Mouse (Mus musculus) MEL (cell line): Measurements from ENCODE around the gene Cyfip1. TPM values are rescaled to one million over a fixed set of nuclear protein-coding genes. Genes with fewer than 3 reads are reported as not detected.
A peak's percentile ranks its signal among the peaks of the same experiment; 100 is the strongest.

Experiments used
- DNase-seq: peaks from one replicate; pipeline ENCODE4 v3.0.0; 2011; ENCODE audit warnings: low read depth, low spot score
- H3K27ac ChIP-seq: 2 replicates; pipeline ENCODE4 v1.5.1; 2012; ENCODE audit warnings: low read depth, mild to moderate bottlenecking, control low read depth, low read length, moderate library complexity; ENCODE audit not compliant: control insufficient read depth
- H3K27me3 ChIP-seq, 2 experiments: fragments of 150-350 bp in 1 of 2; sonication (generic) in 1 of 2; 2 replicates each; pipeline ENCODE4 v1.6.1; 2012; ENCODE audit warnings: low read length in 2 of 2, mild to moderate bottlenecking in 2 of 2, improper control_type of control experiment in 1 of 2, moderate library complexity in 1 of 2; ENCODE audit not compliant: insufficient read depth in 2 of 2, control insufficient read depth in 1 of 2
- H3K36me3 ChIP-seq, 2 experiments: 2 replicates each; pipeline ENCODE4 v1.6.1; 2012 to 2014; ENCODE audit warnings: low read length in 2 of 2, improper control_type of control experiment in 1 of 2, inconsistent platforms in 1 of 2, mild to moderate bottlenecking in 1 of 2; ENCODE audit not compliant: insufficient read depth in 2 of 2, control insufficient read depth in 1 of 2
- H3K4me1 ChIP-seq, 2 experiments: fragments of 150-350 bp in 1 of 2; sonication (generic) in 1 of 2; 2 replicates each; pipeline ENCODE4 v1.6.1; 2012; ENCODE audit warnings: low read length in 2 of 2, improper control_type of control experiment in 1 of 2, mild to moderate bottlenecking in 1 of 2; ENCODE audit not compliant: insufficient read depth in 2 of 2, control insufficient read depth in 1 of 2
- H3K4me3 ChIP-seq, 2 experiments: fragments of 150-350 bp in 1 of 2; sonication (generic) in 1 of 2; 2 replicates each; pipeline ENCODE4 v1.5.1; 2012; ENCODE audit warnings: low read depth in 2 of 2, low read length in 2 of 2, mild to moderate bottlenecking in 2 of 2, moderate library complexity in 2 of 2, control low read depth in 1 of 2, improper control_type of control experiment in 1 of 2; ENCODE audit not compliant: control insufficient read depth in 1 of 2, insufficient read depth in 1 of 2
- H3K79me2 ChIP-seq: 2 replicates; pipeline ENCODE4 v1.6.1; 2012; ENCODE audit warnings: mild to moderate bottlenecking, low read length, moderate library complexity; ENCODE audit not compliant: control insufficient read depth, poor library complexity, insufficient read depth
- H3K9ac ChIP-seq: 2 replicates; pipeline ENCODE4 v1.6.1; 2012; ENCODE audit warnings: low read depth, mild to moderate bottlenecking, control low read depth, low read length, moderate library complexity; ENCODE audit not compliant: control insufficient read depth, poor library complexity, severe bottlenecking
- H3K9me3 ChIP-seq: fragments of 150-350 bp; sonication (generic); replicated peaks from 2 replicates; pipeline ENCODE4 v1.6.1; 2012; ENCODE audit warnings: mild to moderate bottlenecking, low read length, improper control_type of control experiment, moderate library complexity; ENCODE audit not compliant: insufficient read depth
- BHLHE40 ChIP-seq: IDR thresholded peaks from 2 replicates; pipeline ENCODE4 v1.6.1; 2012; ENCODE audit warnings: low read depth, mild to moderate bottlenecking, inconsistent platforms, low read length, improper control_type of control experiment, borderline replicate concordance
- CTCF ChIP-seq, 3 experiments: IDR thresholded peaks in 2 of 3; conservative IDR thresholded peaks in 1 of 3; 2 replicates each; pipeline ENCODE4 v1.5.1; 2011 to 2012; ENCODE audit warnings: low read length in 3 of 3, low read depth in 2 of 3, mild to moderate bottlenecking in 2 of 3, improper control_type of control experiment in 1 of 3, inconsistent platforms in 1 of 3, mixed read lengths in 1 of 3, moderate library complexity in 1 of 3; ENCODE audit not compliant: control insufficient read depth in 1 of 3, insufficient read depth in 1 of 3, poor library complexity in 1 of 3, severe bottlenecking in 1 of 3
- ELF1 ChIP-seq: IDR thresholded peaks from 2 replicates; pipeline ENCODE4 v1.6.1; 2014; ENCODE audit warnings: low read depth, mild to moderate bottlenecking, inconsistent platforms, low read length, improper control_type of control experiment, moderate library complexity
- GABPA ChIP-seq: IDR thresholded peaks from 2 replicates; pipeline ENCODE4 v1.6.1; 2012; ENCODE audit warnings: low read depth, mild to moderate bottlenecking, inconsistent platforms, low read length, improper control_type of control experiment, moderate library complexity
- KAT2A ChIP-seq: conservative IDR thresholded peaks from 2 replicates; pipeline ENCODE4 v1.6.1; 2012; ENCODE audit warnings: low read depth, low read length, improper control_type of control experiment, inconsistent platforms
- MAFK ChIP-seq: IDR thresholded peaks from 2 replicates; pipeline ENCODE4 v1.6.1; 2011; ENCODE audit warnings: low read depth, mild to moderate bottlenecking, low read length, improper control_type of control experiment, borderline replicate concordance
- MAX ChIP-seq: IDR thresholded peaks from 2 replicates; pipeline ENCODE4 v1.6.1; 2011; ENCODE audit warnings: low read length, improper control_type of control experiment
- MXI1 ChIP-seq: IDR thresholded peaks from 2 replicates; pipeline ENCODE4 v1.6.1; 2011; ENCODE audit warnings: mild to moderate bottlenecking, low read depth, low read length, improper control_type of control experiment
- MYC ChIP-seq: IDR thresholded peaks from 2 replicates; pipeline ENCODE4 v1.6.1; 2011; ENCODE audit warnings: low read depth, mild to moderate bottlenecking, low read length, improper control_type of control experiment, moderate library complexity
- POLR2A ChIP-seq, 2 experiments: IDR thresholded peaks; 2 replicates each; pipeline ENCODE4 v1.6.1; 2011 to 2012; ENCODE audit warnings: low read length in 2 of 2, mild to moderate bottlenecking in 2 of 2, control low read depth in 1 of 2, improper control_type of control experiment in 1 of 2, low read depth in 1 of 2, moderate library complexity in 1 of 2; ENCODE audit not compliant: control insufficient read depth in 1 of 2, insufficient read depth in 1 of 2, poor library complexity in 1 of 2
- POLR2AphosphoS2 ChIP-seq: IDR thresholded peaks from 2 replicates; pipeline ENCODE4 v1.6.1; 2011; ENCODE audit warnings: low read length, improper control_type of control experiment
- RCOR1 ChIP-seq: IDR thresholded peaks from 2 replicates; pipeline ENCODE4 v1.6.1; 2012; ENCODE audit warnings: low read depth, mild to moderate bottlenecking, inconsistent platforms, low read length, improper control_type of control experiment
- SIN3A ChIP-seq: IDR thresholded peaks from 2 replicates; pipeline ENCODE4 v1.6.1; 2012; ENCODE audit warnings: low read length, improper control_type of control experiment, inconsistent platforms
- TBP ChIP-seq: IDR thresholded peaks from 2 replicates; pipeline ENCODE4 v1.8.0; 2011; ENCODE audit warnings: low read depth, low read length, improper control_type of control experiment
- UBTF ChIP-seq: IDR thresholded peaks from 2 replicates; pipeline ENCODE4 v1.6.1; 2012; ENCODE audit warnings: low read depth, mild to moderate bottlenecking, inconsistent platforms, low read length, improper control_type of control experiment, moderate library complexity, borderline replicate concordance; ENCODE audit not compliant: insufficient read depth
- ZC3H11A ChIP-seq: IDR thresholded peaks from 2 replicates; pipeline ENCODE4 v1.6.1; 2012; ENCODE audit warnings: low read depth, mild to moderate bottlenecking, inconsistent platforms, low read length, improper control_type of control experiment
- ZMIZ1 ChIP-seq: IDR thresholded peaks from 2 replicates; pipeline ENCODE4 v1.6.1; 2012; ENCODE audit warnings: low read depth, mild to moderate bottlenecking, inconsistent platforms, low read length, improper control_type of control experiment, moderate library complexity
- polyA plus RNA-seq, 2 experiments: library from polyadenylated mRNA; stranded (reverse) in 1 of 2; unstranded in 1 of 2; fragments of >175 nt in 1 of 2; fragments of >200 nt in 1 of 2; gene quantifications; 2 replicates each; pipeline versions ENCODE4 v1.2.1 to v1.2.4; 2012; ENCODE audit warnings: low replicate concordance in 2 of 2, low read depth in 1 of 2; ENCODE audit not compliant: insufficient read length in 2 of 2, insufficient read depth in 1 of 2, missing spikeins in 1 of 2
- total RNA-seq: library from RNA; depleted of rRNA; stranded (reverse); fragments of 300-350 nt; gene quantifications from 2 replicates; pipeline ENCODE4 v1.2.3, GENCODE M21; 2012

Gene Cyfip1
- total and polyA plus RNA-seq, 3 experiments = 18.3 to 124 (median 27.6) TPM

- Histone ChIP-seq H3K4me1 (no peaks in the 10 kb centered on the region), H3K9me3 (no peaks in the 10 kb centered on the region), H3K79me2 (no peaks in the 10 kb centered on the region), H3K27ac (no peak overlapping the region), H3K9ac (no peak overlapping the region), H3K36me3 (no peaks in the 10 kb centered on the region; a peak in 2 of 4 replicates), H3K4me3 (no peak overlapping the region), H3K27me3 (no peaks in the 10 kb centered on the region)
- no peak for DNase-seq
- TF ChIP-seq TBP (no peak), CTCF (IDR thresholded peaks at IDR 0.05 in 2 of 3, conservative IDR thresholded peaks at IDR 0.05 in 1 of 3; ENCODE audit: control insufficient read depth in 1 of 3, insufficient read depth in 1 of 3, low read depth in 2 of 3, low read length in 3 of 3, poor library complexity in 1 of 3, severe bottlenecking in 1 of 3) (no peak), ELF1 (no peak), MYC (no peak), ZC3H11A (no peak), KAT2A (no peak), ZMIZ1 (no peak), POLR2A (IDR thresholded peaks at IDR 0.05; ENCODE audit: control insufficient read depth in 1 of 2, insufficient read depth in 1 of 2, low read depth in 1 of 2, low read length in 2 of 2, poor library complexity in 1 of 2) (no peak), MXI1 (no peak), SIN3A (no peak), RCOR1 (no peak), UBTF (no peak), MAFK (no peak), POLR2AphosphoS2 (no peak), BHLHE40 (no peak)
These were observed 39.3 kb downstream of the Cyfip1 start for GRCm38 (mm10) chr7:55880882-55881281.

GRCm38 (mm10) chr7:55888603-55889002, 47.1 kb downstream of the Cyfip1 start:
- no peaks in the 10 kb centered on the region; a peak in 1 of 4 replicates for H3K36me3 ChIP-seq
- TF ChIP-seq GABPA (no peak), RCOR1 (no peak), KAT2A (no peak), SIN3A (no peak), MAX (no peak), ZC3H11A (no peak)
- no peak overlapping the region for H3K4me3 ChIP-seq
- no peaks in the 10 kb centered on the region for H3K79me2 ChIP-seq
- DNase-seq = peak; percentile 13
- H3K4me1 ChIP-seq = no peaks in the 10 kb centered on the region
- no peak overlapping the region for H3K27ac ChIP-seq
- no peaks in the 10 kb centered on the region for H3K27me3 ChIP-seq
- no peaks in the 10 kb centered on the region for H3K9me3 ChIP-seq
- H3K9ac ChIP-seq = no peak overlapping the region

- H3K9me3 ChIP-seq = no peaks in the 10 kb centered on the region
- no peaks in the 10 kb centered on the region for H3K27me3 ChIP-seq
- DNase-seq = no peak
- H3K4me3 ChIP-seq = no peak overlapping the region
- no peak overlapping the region for H3K9ac ChIP-seq
- no peaks in the 10 kb centered on the region; a peak in 1 of 4 replicates for H3K36me3 ChIP-seq
- TF ChIP-seq UBTF = no peak
- H3K27ac ChIP-seq = no peak overlapping the region
- no peaks in the 10 kb centered on the region for H3K4me1 ChIP-seq
- no peaks in the 10 kb centered on the region for H3K79me2 ChIP-seq
These were observed 48.5 kb downstream of the Cyfip1 start for GRCm38 (mm10) chr7:55889996-55890395.
